Mouse (Mus musculus) layer of hippocampus, postnatal 14 days (tissue): ENCODE results near the gene Sertad2. TPM values are rescaled to one million over a fixed set of nuclear protein-coding genes. Genes with fewer than 3 reads are reported as not detected.

ENCODE experiments used
- DNase-seq, 2 experiments: peaks; one replicate each; pipeline ENCODE4 v3.0.0; 2021 to 2022; ENCODE audit warnings: low spot score in 2 of 2, mixed read lengths in 1 of 2
- total RNA-seq, 2 experiments: library from RNA; stranded (reverse); gene quantifications; 2 replicates each; pipeline ENCODE4 v1.2.3; 2021

The Sertad2 gene
- total RNA-seq, 2 experiments from 2014 or later: 18.7 to 20.9 TPM

- DNase-seq: no peak
These were observed 1.9 kb downstream of the Sertad2 start for GRCm38 (mm10) chr11:20544801-20545515.

GRCm38 (mm10) chr11:20549481-20549880 lies 6.4 kb downstream of the Sertad2 start:
- DNase-seq: no peak

GRCm38 (mm10) chr11:20550196-20550595 lies 7.1 kb downstream of the Sertad2 start:
- no peak for DNase-seq

GRCm38 (mm10) chr11:20552059-20552458 lies 9.0 kb downstream of the Sertad2 start:
- DNase-seq: no peak

- DNase-seq: no peak
These were observed 10.0 kb downstream of the Sertad2 start for GRCm38 (mm10) chr11:20552758-20553673.

GRCm38 (mm10) chr11:20555651-20556050 lies 12.6 kb downstream of the Sertad2 start:
- no peak for DNase-seq

- DNase-seq: no peak
These were observed 13.3 kb downstream of the Sertad2 start for GRCm38 (mm10) chr11:20556163-20556911.

GRCm38 (mm10) chr11:20559236-20559950 lies 16.3 kb downstream of the Sertad2 start:
- DNase-seq: no peak

- DNase-seq: no peak
These were observed 17.0 kb downstream of the Sertad2 start for GRCm38 (mm10) chr11:20559951-20560642.

- DNase-seq: peak; percentile 12 to 16
These were observed 18.4 kb downstream of the Sertad2 start for GRCm38 (mm10) chr11:20561323-20562002.

- no peak for DNase-seq
These were observed 22.0 kb downstream of the Sertad2 start for GRCm38 (mm10) chr11:20565057-20565456.

- DNase-seq: no peak
These were observed 28.8 kb downstream of the Sertad2 start for GRCm38 (mm10) chr11:20571702-20572413.

- no peak for DNase-seq
These were observed 33.1 kb downstream of the Sertad2 start for GRCm38 (mm10) chr11:20576046-20576635.

GRCm38 (mm10) chr11:20582758-20583157 lies 39.7 kb downstream of the Sertad2 start:
- DNase-seq: no peak

GRCm38 (mm10) chr11:20585297-20585696 lies 42.2 kb downstream of the Sertad2 start:
- no peak for DNase-seq

GRCm38 (mm10) chr11:20586180-20586579 lies 43.1 kb downstream of the Sertad2 start:
- no peak for DNase-seq

- no peak for DNase-seq
These were observed 46.3 kb downstream of the Sertad2 start for GRCm38 (mm10) chr11:20589393-20589792.

GRCm38 (mm10) chr11:20592010-20592409 lies 49.0 kb downstream of the Sertad2 start:
- no peak for DNase-seq
